Mouse (Mus musculus) lung, embryonic 15.5 days (tissue): ENCODE results near the gene Dusp18. TPM values are rescaled to one million over a fixed set of nuclear protein-coding genes. Genes with fewer than 3 reads are reported as not detected.
A peak's percentile ranks its signal among the peaks of the same experiment; 100 is the strongest.

ENCODE experiments used
- ATAC-seq: fragments of 200-750 bp; cut with Nextera tagmentation; 2 replicates; pipeline ENCODE4 v1.8.0; 2017; ENCODE audit warnings: moderate number of reproducible peaks, borderline replicate concordance; ENCODE audit not compliant: low FRiP score, low TSS enrichment; ENCODE audit errors: extremely low read depth
- H3K27ac ChIP-seq: fragments of 300-500 bp; sonication (generic); 2 replicates; pipeline ENCODE4 v1.5.1; 2015; ENCODE audit warnings: moderate library complexity, mild to moderate bottlenecking, inconsistent platforms
- H3K27me3 ChIP-seq: fragments of 300-500 bp; sonication (generic); 2 replicates; pipeline ENCODE4 v1.6.1; 2015; ENCODE audit warnings: inconsistent platforms
- H3K36me3 ChIP-seq: fragments of 300-500 bp; sonication (generic); 2 replicates; pipeline ENCODE4 v1.6.1; 2015; ENCODE audit warnings: inconsistent platforms
- H3K4me1 ChIP-seq: fragments of 300-500 bp; sonication (generic); 2 replicates; pipeline ENCODE4 v1.6.1; 2015; ENCODE audit warnings: inconsistent platforms
- H3K4me2 ChIP-seq: fragments of 300-500 bp; sonication (generic); 2 replicates; pipeline ENCODE4 v1.6.1; 2015; ENCODE audit warnings: inconsistent platforms, mild to moderate bottlenecking, moderate library complexity
- H3K4me3 ChIP-seq: fragments of 300-500 bp; sonication (generic); 2 replicates; pipeline ENCODE4 v1.5.1; 2015; ENCODE audit warnings: mild to moderate bottlenecking, inconsistent platforms
- H3K9ac ChIP-seq: fragments of 300-500 bp; sonication (generic); 2 replicates; pipeline ENCODE4 v1.6.1; 2015; ENCODE audit warnings: inconsistent platforms
- H3K9me3 ChIP-seq: fragments of 300-500 bp; sonication (generic); 2 replicates; pipeline ENCODE4 v1.6.1; 2016; ENCODE audit warnings: inconsistent platforms
- WGBS: fragments of 180-500 bp; shearing (Covaris S2); methylation state at CpG from one replicate; pipeline ENCODE4 v1.1.7; 2015; 5-methylcytosine and 5-hydroxymethylcytosine counted together
- polyA plus RNA-seq: library from polyadenylated mRNA; unstranded; fragments of >200 nt; fragmentation: Nextera tagmentation; extraction: Ambion mirVana; gene quantifications from 2 replicates; pipeline ENCODE4 v1.2.1, GENCODE M21; 2015

Dusp18 gene
- polyA plus RNA-seq, 1 experiment from 2014 or later: 9.8 TPM

DNA sequence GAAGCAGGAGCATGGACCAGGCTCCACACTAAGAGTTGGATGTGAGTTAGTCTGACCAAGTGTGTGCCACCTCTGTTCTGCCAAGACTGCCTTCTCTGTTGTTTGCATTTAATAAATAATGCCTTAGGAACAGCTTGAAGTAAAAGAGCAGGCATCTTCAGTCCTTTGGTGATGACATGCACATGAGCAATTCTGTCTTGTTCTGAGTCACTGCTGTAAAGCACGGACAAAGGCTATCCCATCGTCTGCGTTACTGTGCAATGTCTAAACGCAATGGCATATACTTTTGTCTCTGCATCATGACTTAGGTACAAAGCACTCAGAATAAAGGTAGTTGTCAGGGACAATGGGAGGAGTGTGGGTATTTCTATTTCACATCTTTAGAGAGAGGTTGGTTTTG lies 35.3 kb upstream of the Dusp18 start:
- WGBS: 89% methylated on average over 4 of the region's 4 CpGs
- H3K4me3 ChIP-seq: no peak overlapping the region
- peaks cover 13% of the 10 kb centered on the region for H3K4me1 ChIP-seq
- H3K9ac ChIP-seq: no peak overlapping the region
- H3K27ac ChIP-seq: no peak overlapping the region
- H3K9me3 ChIP-seq: no peaks in the 10 kb centered on the region
- H3K27me3 ChIP-seq: peaks cover 17% of the 10 kb centered on the region
- ATAC-seq: no peak
- no peak overlapping the region for H3K4me2 ChIP-seq
- H3K36me3 ChIP-seq: no peaks in the 10 kb centered on the region

- WGBS: 47% methylated on average over 4 of the region's 4 CpGs
- Histone ChIP-seq H3K4me3 (no peak overlapping the region), H3K27ac (no peak overlapping the region), H3K27me3 (peaks cover 19% of the 10 kb centered on the region), H3K9ac (no peak overlapping the region), H3K9me3 (no peaks in the 10 kb centered on the region), H3K4me1 (peaks cover 13% of the 10 kb centered on the region), H3K36me3 (no peaks in the 10 kb centered on the region), H3K4me2 (no peak overlapping the region)
- ATAC-seq: no peak
These were observed 34.7 kb upstream of the Dusp18 start for GRCm38 (mm10) chr11:3860361-3860760.

DNA sequence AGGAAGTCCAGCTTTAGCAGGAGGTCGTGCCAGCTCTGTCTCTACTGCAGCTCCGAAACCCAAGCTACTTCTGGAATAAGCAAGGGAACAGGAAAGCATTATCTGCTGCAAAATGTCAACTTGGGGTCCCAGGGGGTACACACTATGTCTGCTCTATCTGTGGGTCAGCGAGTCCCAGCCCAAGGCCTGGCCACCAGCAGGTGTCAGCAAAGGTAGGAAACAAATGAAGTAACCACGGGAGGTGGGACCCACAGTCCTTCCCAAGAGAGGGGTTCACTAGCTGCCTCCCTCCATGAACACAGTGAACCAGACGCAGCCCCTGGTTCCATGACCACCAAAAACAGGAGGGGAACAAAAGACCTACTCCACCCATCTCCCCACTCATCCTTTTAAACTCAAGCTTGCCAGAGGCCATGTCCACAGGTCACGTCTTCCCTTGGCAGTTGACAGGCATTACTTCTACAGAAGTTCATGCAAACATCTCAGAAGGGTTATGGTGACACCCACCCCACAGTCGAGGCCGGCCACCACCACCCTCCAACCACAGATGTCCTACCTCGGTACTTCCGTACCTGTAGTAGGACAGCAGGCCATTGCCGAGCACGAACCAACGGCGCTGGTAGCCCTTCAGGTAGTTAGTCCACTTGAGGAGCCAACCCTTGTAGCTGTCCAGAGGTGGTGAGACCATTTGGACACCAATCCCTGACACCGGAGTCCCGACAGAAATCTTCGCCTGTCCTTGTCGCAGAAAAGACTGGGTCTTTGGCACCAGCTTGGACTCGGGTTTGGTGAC lies 32.2 kb upstream of the Dusp18 start:
- peak overlapping the region; percentile 90 for H3K4me2 ChIP-seq
- peak overlapping the region; percentile 46 for H3K4me3 ChIP-seq
- H3K27me3 ChIP-seq: peaks cover 23% of the 10 kb centered on the region
- H3K36me3 ChIP-seq: no peaks in the 10 kb centered on the region
- no peak for ATAC-seq
- no peak overlapping the region for H3K27ac ChIP-seq
- WGBS: 66% methylated on average over 19 of the region's 19 CpGs
- H3K9ac ChIP-seq: no peak overlapping the region
- H3K9me3 ChIP-seq: no peaks in the 10 kb centered on the region
- H3K4me1 ChIP-seq: peaks cover 13% of the 10 kb centered on the region

- Histone ChIP-seq H3K36me3 (no peaks in the 10 kb centered on the region), H3K4me2 (peak within 1 kb of the TSS; percentile 90), H3K4me3 (peak within 1 kb of the TSS; percentile 46), H3K9me3 (no peaks in the 10 kb centered on the region), H3K4me1 (peaks cover 13% of the 10 kb centered on the region), H3K9ac (peak within 1 kb of the TSS; percentile 41; the same call in 1 of the 2 replicates), H3K27me3 (peaks cover 23% of the 10 kb centered on the region), H3K27ac (no peak within 1 kb of the TSS)
- ATAC-seq: peak; percentile 97
- 3% methylated on average over 53 of the region's 58 CpGs for WGBS
These were observed 31.5 kb upstream of the Dusp18 start, which contains the start of gene Osbp2 for GRCm38 (mm10) chr11:3863454-3864112. TSS of gene Osbp2 (minus strand) at chr11:3863903.

DNA sequence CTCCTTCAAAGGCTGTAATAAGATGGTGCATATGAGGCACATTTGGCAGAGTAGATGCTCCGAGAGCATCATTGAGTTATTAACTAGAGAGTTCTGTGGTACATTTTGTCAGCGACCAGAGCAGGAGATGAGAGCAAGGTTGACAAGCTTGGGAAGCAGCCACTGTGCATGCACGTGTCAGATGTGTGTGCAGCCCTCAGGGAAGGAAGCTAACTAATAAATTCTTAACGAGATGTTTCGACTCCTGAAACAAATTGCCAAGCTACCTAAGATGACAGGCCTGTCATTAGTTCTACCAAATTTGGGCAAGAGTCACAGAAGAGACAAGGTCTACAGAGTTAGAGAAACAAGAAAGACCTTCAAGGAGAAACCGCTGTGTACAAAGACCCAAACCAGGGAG lies 30.7 kb upstream of the Dusp18 start:
- Histone ChIP-seq H3K9ac (no peak overlapping the region), H3K4me2 (peak overlapping the region; percentile 90), H3K27me3 (peaks cover 23% of the 10 kb centered on the region), H3K4me1 (peaks cover 13% of the 10 kb centered on the region), H3K9me3 (no peaks in the 10 kb centered on the region), H3K36me3 (no peaks in the 10 kb centered on the region), H3K4me3 (peak overlapping the region; percentile 46), H3K27ac (no peak overlapping the region)
- ATAC-seq: no peak
- WGBS: 39% methylated on average over 6 of the region's 6 CpGs

GRCm38 (mm10) chr11:3876419-3876818 lies 18.6 kb upstream of the Dusp18 start:
- no peaks in the 10 kb centered on the region for H3K9me3 ChIP-seq
- H3K27ac ChIP-seq: no peak overlapping the region
- H3K9ac ChIP-seq: no peak overlapping the region
- ATAC-seq: no peak
- no peak overlapping the region for H3K4me2 ChIP-seq
- no peaks in the 10 kb centered on the region for H3K36me3 ChIP-seq
- H3K4me1 ChIP-seq: no peaks in the 10 kb centered on the region
- no peak overlapping the region for H3K4me3 ChIP-seq
- no peaks in the 10 kb centered on the region for H3K27me3 ChIP-seq
- 74% methylated on average over 6 of the region's 6 CpGs for WGBS

- H3K36me3 ChIP-seq: no peaks in the 10 kb centered on the region
- ATAC-seq: no peak
These were observed 16.4 kb upstream of the Dusp18 start for GRCm38 (mm10) chr11:3878660-3879059.

DNA sequence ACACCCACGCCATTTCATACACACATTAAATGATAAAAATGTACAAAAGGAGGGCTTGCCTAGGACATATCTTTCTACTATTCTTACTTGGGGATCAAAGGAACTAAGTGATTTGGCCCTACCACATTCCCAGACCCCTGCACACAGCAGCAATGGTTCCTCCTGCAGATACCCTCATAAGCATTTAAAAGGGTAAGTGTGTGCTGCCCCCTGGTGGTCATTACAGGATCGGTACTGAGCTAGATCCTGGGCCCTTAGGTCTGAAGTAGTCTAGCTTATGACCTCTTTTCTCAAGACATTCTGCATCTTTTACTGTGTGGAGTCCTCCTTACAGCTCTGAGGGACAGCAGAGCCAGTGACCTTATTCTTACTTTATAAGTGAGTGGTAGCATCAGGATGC lies 15.2 kb upstream of the Dusp18 start:
- no peak overlapping the region for H3K27ac ChIP-seq
- no peak overlapping the region for H3K4me2 ChIP-seq
- H3K4me3 ChIP-seq: no peak overlapping the region
- no peaks in the 10 kb centered on the region for H3K27me3 ChIP-seq
- 32% methylated on average over 2 of the region's 2 CpGs for WGBS
- H3K36me3 ChIP-seq: no peaks in the 10 kb centered on the region
- H3K4me1 ChIP-seq: no peaks in the 10 kb centered on the region
- 0 out of 2 replicates have a peak, but pooled peaks have one; percentile 59 for ATAC-seq
- H3K9ac ChIP-seq: no peak overlapping the region
- H3K9me3 ChIP-seq: no peaks in the 10 kb centered on the region

More at GRCm38 (mm10) chr11:3878660-3879059, 16.4 kb upstream of the Dusp18 start:
- WGBS: 62% methylated on average over 7 of the region's 7 CpGs
- Histone ChIP-seq H3K27ac (no peak overlapping the region), H3K9me3 (no peaks in the 10 kb centered on the region), H3K4me2 (no peak overlapping the region), H3K4me1 (no peaks in the 10 kb centered on the region), H3K4me3 (no peak overlapping the region), H3K27me3 (no peaks in the 10 kb centered on the region), H3K9ac (no peak overlapping the region)

DNA sequence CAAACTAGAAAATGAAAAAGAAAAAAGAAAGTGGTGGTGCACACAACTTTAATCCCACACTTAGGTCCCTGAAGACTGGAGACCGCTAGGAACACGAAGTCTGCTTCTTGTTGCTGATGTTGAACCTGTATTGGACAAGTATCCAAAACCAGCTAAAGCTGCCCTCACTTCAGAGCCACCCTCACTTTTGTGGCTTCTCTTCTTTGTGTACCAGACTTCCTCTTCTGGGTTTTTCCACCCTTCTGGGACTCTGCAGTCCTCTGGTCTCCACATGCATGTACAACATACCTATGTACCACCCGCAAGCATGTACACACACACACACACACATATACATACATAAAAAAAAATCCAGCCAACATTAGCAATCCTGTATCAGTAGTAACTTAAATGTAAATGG lies 11.3 kb upstream of the Dusp18 start:
- Histone ChIP-seq H3K4me3 (no peak overlapping the region), H3K36me3 (no peaks in the 10 kb centered on the region), H3K9ac (no peak overlapping the region), H3K27me3 (no peaks in the 10 kb centered on the region), H3K4me2 (no peak overlapping the region), H3K27ac (no peak overlapping the region), H3K9me3 (no peaks in the 10 kb centered on the region), H3K4me1 (no peaks in the 10 kb centered on the region)
- WGBS: 84% methylated on average over 3 of the region's 3 CpGs
- no peak for ATAC-seq

GRCm38 (mm10) chr11:3887331-3887730 lies 7.7 kb upstream of the Dusp18 start:
- WGBS: 60% methylated on average over 5 of the region's 5 CpGs
- no peak overlapping the region for H3K4me3 ChIP-seq
- no peak overlapping the region for H3K4me2 ChIP-seq
- no peak for ATAC-seq
- no peak overlapping the region for H3K9ac ChIP-seq
- no peaks in the 10 kb centered on the region for H3K36me3 ChIP-seq
- H3K9me3 ChIP-seq: no peaks in the 10 kb centered on the region
- H3K4me1 ChIP-seq: no peaks in the 10 kb centered on the region
- no peaks in the 10 kb centered on the region for H3K27me3 ChIP-seq
- H3K27ac ChIP-seq: no peak overlapping the region

GRCm38 (mm10) chr11:3893970-3894369 lies 1.1 kb upstream of the Dusp18 start:
- Histone ChIP-seq H3K4me2 (peak overlapping the region; percentile 89), H3K27me3 (no peaks in the 10 kb centered on the region), H3K9me3 (no peaks in the 10 kb centered on the region), H3K27ac (no peak overlapping the region), H3K36me3 (peaks cover 4% of the 10 kb centered on the region; the same call in 1 of the 2 replicates), H3K4me1 (peaks cover 7% of the 10 kb centered on the region; the same call in 1 of the 2 replicates), H3K9ac (no peak overlapping the region), H3K4me3 (no peak overlapping the region)
- ATAC-seq: no peak
- 81% methylated on average over 6 of the region's 6 CpGs for WGBS

GRCm38 (mm10) chr11:3895458-3895857 lies 418 bp downstream of the Dusp18 start:
- Histone ChIP-seq H3K9me3 (no peaks in the 10 kb centered on the region), H3K4me3 (peak overlapping the region; percentile 50), H3K9ac (peak overlapping the region; percentile 44; the same call in 1 of the 2 replicates), H3K4me2 (peak overlapping the region; percentile 89), H3K27ac (peak overlapping the region; percentile 80), H3K36me3 (peaks cover 4% of the 10 kb centered on the region; the same call in 1 of the 2 replicates), H3K4me1 (peaks cover 7% of the 10 kb centered on the region; the same call in 1 of the 2 replicates), H3K27me3 (no peaks in the 10 kb centered on the region)
- under 1% methylated on average over 10 of the region's 10 CpGs for WGBS
- ATAC-seq: no peak
